Mouse (Mus musculus): ENCODE results near the gene Zfp385b.
A peak's percentile ranks its signal among the peaks of the same experiment; 100 is the strongest.
"Not testable (repeated sequence)": the region's sequence is repeated elsewhere in the genome, so short reads cannot be mapped to it uniquely, and the experiment has no call there.

Zfp385b gene

GRCm38 (mm10) chr2:77461413-77461812, 358.0 kb downstream of the Zfp385b start:
- no peak for DNase-seq (ENCODE audit: low spot score in 2 of 2)

- no peak for DNase-seq (ENCODE audit: low spot score in 2 of 2)
Observed at GRCm38 (mm10) chr2:77460011-77460410, 359.4 kb downstream of the Zfp385b start.

- no peak for DNase-seq (ENCODE audit: low spot score in 2 of 2)
Observed at GRCm38 (mm10) chr2:77458431-77458830, 361.0 kb downstream of the Zfp385b start.

GRCm38 (mm10) chr2:77457120-77457519, 362.3 kb downstream of the Zfp385b start:
- DNase-seq (ENCODE audit: low spot score in 2 of 2) = no peak

- DNase-seq (ENCODE audit: low spot score in 2 of 2) = peak in 1 of 2 experiments; percentile 41
Observed at GRCm38 (mm10) chr2:77456602-77457001, 362.8 kb downstream of the Zfp385b start.

- no peak for DNase-seq (ENCODE audit: low spot score in 2 of 2)
Observed at GRCm38 (mm10) chr2:77454341-77454937, 365.0 kb downstream of the Zfp385b start.

- no peak for DNase-seq (ENCODE audit: low spot score in 2 of 2)
Observed at GRCm38 (mm10) chr2:77453786-77454185, 365.7 kb downstream of the Zfp385b start.

- not testable (repeated sequence) for DNase-seq (ENCODE audit: low spot score in 2 of 2)
Observed at GRCm38 (mm10) chr2:77450017-77450416, 369.4 kb downstream of the Zfp385b start.

GRCm38 (mm10) chr2:77448951-77449480, 370.4 kb downstream of the Zfp385b start:
- DNase-seq (ENCODE audit: low spot score in 2 of 2) = no peak

GRCm38 (mm10) chr2:77444282-77444681, 375.2 kb downstream of the Zfp385b start:
- no peak for DNase-seq (ENCODE audit: low spot score in 2 of 2)

- no peak for DNase-seq (ENCODE audit: low spot score in 2 of 2)
Observed at GRCm38 (mm10) chr2:77440591-77440990, 378.8 kb downstream of the Zfp385b start.

GRCm38 (mm10) chr2:77436241-77436759, 383.1 kb downstream of the Zfp385b start:
- DNase-seq (ENCODE audit: low spot score in 2 of 2) = no peak

GRCm38 (mm10) chr2:77419476-77419875, 400.0 kb downstream of the Zfp385b start:
- no peak for DNase-seq (ENCODE audit: low spot score in 2 of 2)

GRCm38 (mm10) chr2:77418078-77418477, 401.4 kb downstream of the Zfp385b start:
- DNase-seq (ENCODE audit: low spot score in 2 of 2) = no peak

- DNase-seq (ENCODE audit: low spot score in 2 of 2) = no peak
Observed at GRCm38 (mm10) chr2:77412171-77412570, 407.3 kb downstream of the Zfp385b start.

- DNase-seq (ENCODE audit: low spot score in 2 of 2) = no peak
Observed at GRCm38 (mm10) chr2:77411612-77412011, 407.8 kb downstream of the Zfp385b start.

GRCm38 (mm10) chr2:77409521-77410135, 409.8 kb downstream of the Zfp385b start:
- no peak for DNase-seq (ENCODE audit: low spot score in 2 of 2)

- DNase-seq (ENCODE audit: low spot score in 2 of 2) = no peak
Observed at GRCm38 (mm10) chr2:77408972-77409371, 410.5 kb downstream of the Zfp385b start.

GRCm38 (mm10) chr2:77402329-77402728, 417.1 kb downstream of the Zfp385b start:
- no peak for DNase-seq (ENCODE audit: low spot score in 2 of 2)

- DNase-seq (ENCODE audit: low spot score in 2 of 2) = peak in 1 of 2 experiments; percentile 15
Observed at GRCm38 (mm10) chr2:77401438-77402235, 417.8 kb downstream of the Zfp385b start.

GRCm38 (mm10) chr2:77393881-77394280, 425.6 kb downstream of the Zfp385b start:
- DNase-seq (ENCODE audit: low spot score in 2 of 2) = no peak

GRCm38 (mm10) chr2:77388186-77388585, 431.3 kb downstream of the Zfp385b start:
- DNase-seq (ENCODE audit: low spot score in 2 of 2) = no peak
